Mouse (Mus musculus) hindbrain, postnatal 0 days (tissue): Measurements from ENCODE around the gene Stat5b. TPM values are rescaled to one million over a fixed set of nuclear protein-coding genes. Genes with fewer than 3 reads are reported as not detected.

Experiments used
- ATAC-seq: fragments of 200-750 bp; cut with Nextera tagmentation; 2 replicates; pipeline ENCODE4 v1.8.0; 2017; ENCODE audit warnings: mild to moderate bottlenecking, moderate TSS enrichment, moderate library complexity
- DNase-seq: peaks from one replicate; pipeline ENCODE4 v3.0.0-alpha.2; 2015; ENCODE audit warnings: low spot score
- H3K27ac ChIP-seq: fragments of 300-500 bp; sonication (generic); 2 replicates; pipeline ENCODE4 v1.5.1; 2014; ENCODE audit warnings: mild to moderate bottlenecking
- H3K27me3 ChIP-seq: fragments of 300-500 bp; sonication (generic); 2 replicates; pipeline ENCODE4 v1.6.1; 2014; ENCODE audit warnings: low read length, mixed read lengths; ENCODE audit not compliant: insufficient read depth
- H3K36me3 ChIP-seq: fragments of 300-500 bp; sonication (generic); 2 replicates; pipeline ENCODE4 v1.6.1; 2014; ENCODE audit warnings: low read length, mixed read lengths; ENCODE audit not compliant: insufficient read depth
- H3K4me1 ChIP-seq: fragments of 300-500 bp; sonication (generic); 2 replicates; pipeline ENCODE4 v1.6.1; 2014; ENCODE audit warnings: antibody characterized with exemption, low read length, mixed read lengths; ENCODE audit not compliant: insufficient read depth
- H3K4me2 ChIP-seq: fragments of 300-500 bp; sonication (generic); 2 replicates; pipeline ENCODE4 v1.6.1; 2014; ENCODE audit warnings: low read depth, mild to moderate bottlenecking, low read length, moderate library complexity, mixed read lengths
- H3K4me3 ChIP-seq: fragments of 300-500 bp; sonication (generic); 2 replicates; pipeline ENCODE4 v1.5.1; 2014; ENCODE audit warnings: low read length
- H3K9ac ChIP-seq: fragments of 300-500 bp; sonication (generic); replicated peaks from 2 replicates; pipeline ENCODE4 v1.6.1; 2014; ENCODE audit warnings: mild to moderate bottlenecking, low read length, moderate library complexity, mixed read lengths
- H3K9me3 ChIP-seq: fragments of 300-500 bp; sonication (generic); 2 replicates; pipeline ENCODE4 v1.6.1; 2016; ENCODE audit warnings: low read length, mixed read lengths
- CTCF ChIP-seq: IDR thresholded peaks from 2 replicates; pipeline ENCODE4 v1.5.1; 2016; ENCODE audit warnings: antibody characterized with exemption, control low read depth, low read depth
- WGBS: fragments of 180-500 bp; shearing (Covaris S2); extraction: QIAGEN DNeasy Blood & Tissue Kit; methylation state at CpG from one replicate; pipeline ENCODE4 v1.1.7; 2014; 5-methylcytosine and 5-hydroxymethylcytosine counted together
- polyA plus RNA-seq: library from polyadenylated mRNA; unstranded; fragments of >200 nt; fragmentation: Nextera tagmentation; extraction: Ambion mirVana; gene quantifications from 2 replicates; pipeline ENCODE4 v1.2.1, GENCODE M21; 2015
- total RNA-seq: library from RNA; depleted of rRNA; stranded (reverse); fragments of >200 nt; gene quantifications from 2 replicates; pipeline ENCODE4 v1.2.3, GENCODE M21; 2014

Stat5b gene
- total and polyA plus RNA-seq, 2 experiments from 2014 or later: 12.8 to 25.0 TPM

GRCm38 (mm10) chr11:100850778-100851528, 429 bp upstream of the Stat5b start:
- peak overlapping the region; percentile 95 for H3K4me3 ChIP-seq
- H3K27me3 ChIP-seq: no peaks in the 10 kb centered on the region
- H3K9ac ChIP-seq: peak overlapping the region; percentile 96
- peak; percentile 63 for DNase-seq
- ATAC-seq: peak; percentile 31
- no peak for TF ChIP-seq CTCF
- H3K36me3 ChIP-seq: no peaks in the 10 kb centered on the region
- peak overlapping the region; percentile 90 for H3K4me2 ChIP-seq
- peaks cover 8% of the 10 kb centered on the region; the same call in 1 of the 2 replicates for H3K4me1 ChIP-seq
- no peaks in the 10 kb centered on the region for H3K9me3 ChIP-seq
- H3K27ac ChIP-seq: peak overlapping the region; percentile 89
- 2% methylated on average over 29 of the region's 33 CpGs for WGBS

GRCm38 (mm10) chr11:100849456-100850037, 977 bp downstream of the Stat5b start:
- Histone ChIP-seq H3K27me3 (no peaks in the 10 kb centered on the region), H3K27ac (peak overlapping the region; percentile 89; the same call in 1 of the 2 replicates), H3K4me3 (peak overlapping the region; percentile 95), H3K4me1 (peaks cover 8% of the 10 kb centered on the region; the same call in 1 of the 2 replicates), H3K9ac (peak overlapping the region; percentile 96), H3K4me2 (peak overlapping the region; percentile 90), H3K36me3 (no peaks in the 10 kb centered on the region), H3K9me3 (no peaks in the 10 kb centered on the region)
- no peak for TF ChIP-seq CTCF
- DNase-seq (peak; percentile 19), ATAC-seq (no peak)
- 5% methylated on average over 13 of the region's 13 CpGs for WGBS

- Histone ChIP-seq H3K27me3 (no peaks in the 10 kb centered on the region), H3K9me3 (no peaks in the 10 kb centered on the region), H3K4me3 (peak overlapping the region; percentile 95), H3K36me3 (no peaks in the 10 kb centered on the region), H3K4me2 (peak overlapping the region; percentile 90), H3K4me1 (peaks cover 8% of the 10 kb centered on the region; the same call in 1 of the 2 replicates), H3K9ac (peak overlapping the region; percentile 96; the same call in 1 of the 2 replicates), H3K27ac (no peak overlapping the region)
- WGBS: 56% methylated on average over 6 of the region's 6 CpGs
- TF ChIP-seq CTCF: no peak
- ATAC-seq (no peak), DNase-seq (no peak)
Measured at GRCm38 (mm10) chr11:100848789-100849379, 1.6 kb downstream of the Stat5b start.

GRCm38 (mm10) chr11:100848080-100848479, 2.4 kb downstream of the Stat5b start:
- Histone ChIP-seq H3K4me3 (no peak overlapping the region), H3K36me3 (no peaks in the 10 kb centered on the region), H3K27me3 (no peaks in the 10 kb centered on the region), H3K27ac (no peak overlapping the region), H3K9ac (no peak overlapping the region), H3K4me2 (peak overlapping the region; percentile 0; the same call in 1 of the 2 replicates), H3K9me3 (no peaks in the 10 kb centered on the region), H3K4me1 (peaks cover 8% of the 10 kb centered on the region; the same call in 1 of the 2 replicates)
- DNase-seq (no peak), ATAC-seq (no peak)
- TF ChIP-seq CTCF: no peak
- WGBS: 82% methylated on average over 4 of the region's 4 CpGs

- Histone ChIP-seq H3K4me1 (peaks cover 8% of the 10 kb centered on the region; the same call in 1 of the 2 replicates), H3K4me3 (no peak overlapping the region), H3K9me3 (no peaks in the 10 kb centered on the region), H3K27me3 (no peaks in the 10 kb centered on the region), H3K36me3 (no peaks in the 10 kb centered on the region), H3K27ac (no peak overlapping the region), H3K9ac (no peak overlapping the region), H3K4me2 (no peak overlapping the region; the same call in 1 of the 2 replicates)
- ATAC-seq (no peak), DNase-seq (no peak)
- WGBS: 92% methylated on average over 4 of the region's 4 CpGs
- no peak for TF ChIP-seq CTCF
Measured at GRCm38 (mm10) chr11:100847572-100847971, 3.0 kb downstream of the Stat5b start.

- no peaks in the 10 kb centered on the region for H3K9me3 ChIP-seq
- H3K4me2 ChIP-seq: no peak overlapping the region
- DNase-seq: no peak
- no peak overlapping the region for H3K9ac ChIP-seq
- H3K4me3 ChIP-seq: no peak overlapping the region
- H3K4me1 ChIP-seq: peaks cover 8% of the 10 kb centered on the region; the same call in 1 of the 2 replicates
- no peaks in the 10 kb centered on the region for H3K36me3 ChIP-seq
- ATAC-seq: no peak
- WGBS: 80% methylated on average over 6 of the region's 6 CpGs
- no peak overlapping the region for H3K27ac ChIP-seq
- no peak for TF ChIP-seq CTCF
- no peaks in the 10 kb centered on the region for H3K27me3 ChIP-seq
Measured at GRCm38 (mm10) chr11:100845793-100846192, 4.7 kb downstream of the Stat5b start.
